Mouse (Mus musculus): ENCODE results near the gene Cdk5r2.

GRCm38 (mm10) chr1:74897976-74898375 lies 43.2 kb downstream of the Cdk5r2 start:
- no peak for TF ChIP-seq FLI1 (IDR thresholded peaks at IDR 0.05; ENCODE audit: low read length)
- TF ChIP-seq GATA1 (IDR thresholded peaks at IDR 0.05; ENCODE audit: borderline replicate concordance, low read length), result no peak
